Mouse (Mus musculus) hindbrain, postnatal 0 days (tissue): Measurements from ENCODE around the gene Gnb2. TPM values are rescaled to one million over a fixed set of nuclear protein-coding genes. Genes with fewer than 3 reads are reported as not detected.

Experiments
- ATAC-seq: fragments of 200-750 bp; cut with Nextera tagmentation; 2 replicates; pipeline ENCODE4 v1.8.0; 2017; ENCODE audit warnings: mild to moderate bottlenecking, moderate TSS enrichment, moderate library complexity
- DNase-seq: peaks from one replicate; pipeline ENCODE4 v3.0.0-alpha.2; 2015; ENCODE audit warnings: low spot score
- H3K27ac ChIP-seq: fragments of 300-500 bp; sonication (generic); 2 replicates; pipeline ENCODE4 v1.5.1; 2014; ENCODE audit warnings: mild to moderate bottlenecking
- H3K27me3 ChIP-seq: fragments of 300-500 bp; sonication (generic); 2 replicates; pipeline ENCODE4 v1.6.1; 2014; ENCODE audit warnings: low read length, mixed read lengths; ENCODE audit not compliant: insufficient read depth
- H3K36me3 ChIP-seq: fragments of 300-500 bp; sonication (generic); 2 replicates; pipeline ENCODE4 v1.6.1; 2014; ENCODE audit warnings: low read length, mixed read lengths; ENCODE audit not compliant: insufficient read depth
- H3K4me1 ChIP-seq: fragments of 300-500 bp; sonication (generic); 2 replicates; pipeline ENCODE4 v1.6.1; 2014; ENCODE audit warnings: antibody characterized with exemption, low read length, mixed read lengths; ENCODE audit not compliant: insufficient read depth
- H3K4me2 ChIP-seq: fragments of 300-500 bp; sonication (generic); 2 replicates; pipeline ENCODE4 v1.6.1; 2014; ENCODE audit warnings: low read depth, mild to moderate bottlenecking, low read length, moderate library complexity, mixed read lengths
- H3K4me3 ChIP-seq: fragments of 300-500 bp; sonication (generic); 2 replicates; pipeline ENCODE4 v1.5.1; 2014; ENCODE audit warnings: low read length
- H3K9ac ChIP-seq: fragments of 300-500 bp; sonication (generic); replicated peaks from 2 replicates; pipeline ENCODE4 v1.6.1; 2014; ENCODE audit warnings: mild to moderate bottlenecking, low read length, moderate library complexity, mixed read lengths
- H3K9me3 ChIP-seq: fragments of 300-500 bp; sonication (generic); 2 replicates; pipeline ENCODE4 v1.6.1; 2016; ENCODE audit warnings: low read length, mixed read lengths
- CTCF ChIP-seq: IDR thresholded peaks from 2 replicates; pipeline ENCODE4 v1.5.1; 2016; ENCODE audit warnings: antibody characterized with exemption, control low read depth, low read depth
- WGBS: fragments of 180-500 bp; shearing (Covaris S2); extraction: QIAGEN DNeasy Blood & Tissue Kit; methylation state at CpG from one replicate; pipeline ENCODE4 v1.1.7; 2014; 5-methylcytosine and 5-hydroxymethylcytosine counted together
- polyA plus RNA-seq: library from polyadenylated mRNA; unstranded; fragments of >200 nt; fragmentation: Nextera tagmentation; extraction: Ambion mirVana; gene quantifications from 2 replicates; pipeline ENCODE4 v1.2.1, GENCODE M21; 2015
- total RNA-seq: library from RNA; depleted of rRNA; stranded (reverse); fragments of >200 nt; gene quantifications from 2 replicates; pipeline ENCODE4 v1.2.3, GENCODE M21; 2014

The Gnb2 gene
- total and polyA plus RNA-seq, 2 experiments from 2014 or later: 592 to 1,251 TPM

- H3K9ac ChIP-seq: no peak overlapping the region
- WGBS: 78% methylated on average over 25 of the region's 25 CpGs
- peak; percentile 24 for DNase-seq
- H3K27me3 ChIP-seq: no peaks in the 10 kb centered on the region
- peaks cover 63% of the 10 kb centered on the region for H3K36me3 ChIP-seq
- no peaks in the 10 kb centered on the region for H3K9me3 ChIP-seq
- ATAC-seq: no peak; the same call in 1 of the 2 replicates
- H3K4me3 ChIP-seq: no peak overlapping the region
- H3K4me2 ChIP-seq: no peak overlapping the region
- H3K27ac ChIP-seq: no peak overlapping the region; the same call in 1 of the 2 replicates
- TF ChIP-seq CTCF: peak; percentile 44
- peaks cover 3% of the 10 kb centered on the region; the same call in 1 of the 2 replicates for H3K4me1 ChIP-seq
These were observed 9.7 kb downstream of the Gnb2 start for GRCm38 (mm10) chr5:137523396-137524250.

GRCm38 (mm10) chr5:137522711-137523110 is 10.6 kb downstream of the Gnb2 start:
- 68% methylated on average over 11 of the region's 11 CpGs for WGBS
- Histone ChIP-seq H3K4me2 (no peak overlapping the region), H3K9me3 (no peaks in the 10 kb centered on the region), H3K9ac (no peak overlapping the region), H3K36me3 (peaks cover 58% of the 10 kb centered on the region), H3K27me3 (no peaks in the 10 kb centered on the region), H3K27ac (no peak overlapping the region), H3K4me3 (no peak overlapping the region), H3K4me1 (peaks cover 3% of the 10 kb centered on the region; the same call in 1 of the 2 replicates)
- ATAC-seq (no peak), DNase-seq (no peak)
- TF ChIP-seq CTCF: peak; percentile 20; the same call in 1 of the 2 replicates

- H3K4me2 ChIP-seq: no peak overlapping the region
- WGBS: 77% methylated on average over 9 of the region's 9 CpGs
- H3K4me1 ChIP-seq: peaks cover 3% of the 10 kb centered on the region; the same call in 1 of the 2 replicates
- H3K9ac ChIP-seq: no peak overlapping the region
- no peaks in the 10 kb centered on the region for H3K9me3 ChIP-seq
- H3K27me3 ChIP-seq: no peaks in the 10 kb centered on the region
- no peak for DNase-seq
- H3K36me3 ChIP-seq: peaks cover 58% of the 10 kb centered on the region
- H3K4me3 ChIP-seq: no peak overlapping the region
- H3K27ac ChIP-seq: no peak overlapping the region
- TF ChIP-seq CTCF: no peak
- ATAC-seq: no peak
These were observed 11.4 kb downstream of the Gnb2 start for GRCm38 (mm10) chr5:137521861-137522260.

GRCm38 (mm10) chr5:137519691-137520550 is 13.4 kb downstream of the Gnb2 start:
- H3K36me3 ChIP-seq: peaks cover 58% of the 10 kb centered on the region
- no peak overlapping the region for H3K4me2 ChIP-seq
- H3K4me1 ChIP-seq: no peaks in the 10 kb centered on the region
- H3K27me3 ChIP-seq: no peaks in the 10 kb centered on the region
- H3K9ac ChIP-seq: no peak overlapping the region
- TF ChIP-seq CTCF: no peak
- H3K9me3 ChIP-seq: no peaks in the 10 kb centered on the region
- ATAC-seq (no peak), DNase-seq (no peak)
- no peak overlapping the region for H3K27ac ChIP-seq
- 86% methylated on average over 27 of the region's 27 CpGs for WGBS
- H3K4me3 ChIP-seq: no peak overlapping the region

- Histone ChIP-seq H3K4me2 (no peak within 1 kb of the TSS), H3K4me3 (no peak within 1 kb of the TSS), H3K36me3 (peaks cover 45% of the 10 kb centered on the region), H3K27me3 (no peaks in the 10 kb centered on the region), H3K9me3 (no peaks in the 10 kb centered on the region), H3K9ac (no peak within 1 kb of the TSS), H3K27ac (no peak within 1 kb of the TSS), H3K4me1 (peaks cover 7% of the 10 kb centered on the region; the same call in 1 of the 2 replicates)
- ATAC-seq (peak; percentile 42), DNase-seq (no peak)
- WGBS: 65% methylated on average over 5 of the region's 5 CpGs
- peak; percentile 72 for TF ChIP-seq CTCF
These were observed 14.9 kb downstream of the Gnb2 start, which contains the start of gene Gigyf1 for GRCm38 (mm10) chr5:137518436-137518835. Gene Gigyf1 (plus strand): TSS chr5:137518548.

- TF ChIP-seq CTCF: no peak
- H3K27me3 ChIP-seq: no peaks in the 10 kb centered on the region
- ATAC-seq (no peak), DNase-seq (no peak)
- peaks cover 16% of the 10 kb centered on the region; the same call in 1 of the 2 replicates for H3K4me1 ChIP-seq
- H3K9ac ChIP-seq: 0 out of 2 replicates have a peak overlapping the region, but pooled peaks have one; percentile 13
- no peak overlapping the region for H3K27ac ChIP-seq
- WGBS: 91% methylated on average over 3 of the region's 3 CpGs
- H3K4me3 ChIP-seq: no peak overlapping the region
- no peak overlapping the region for H3K4me2 ChIP-seq
- H3K36me3 ChIP-seq: peaks cover 11% of the 10 kb centered on the region
- H3K9me3 ChIP-seq: no peaks in the 10 kb centered on the region
These were observed 18.5 kb downstream of the Gnb2 start for GRCm38 (mm10) chr5:137514811-137515210.
